Mouse (Mus musculus) mesoderm, embryonic 11.5 days (tissue): ENCODE data around the gene 4922502D21Rik.

Experiments
- DNase-seq: peaks from one replicate; pipeline ENCODE4 v3.0.0-alpha.2; 2012; ENCODE audit warnings: low read depth, low spot score

4922502D21Rik gene

GRCm38 (mm10) chr6:129312499-129312898, 19.1 kb downstream of the 4922502D21Rik start:
- DNase-seq, result no peak

DNA sequence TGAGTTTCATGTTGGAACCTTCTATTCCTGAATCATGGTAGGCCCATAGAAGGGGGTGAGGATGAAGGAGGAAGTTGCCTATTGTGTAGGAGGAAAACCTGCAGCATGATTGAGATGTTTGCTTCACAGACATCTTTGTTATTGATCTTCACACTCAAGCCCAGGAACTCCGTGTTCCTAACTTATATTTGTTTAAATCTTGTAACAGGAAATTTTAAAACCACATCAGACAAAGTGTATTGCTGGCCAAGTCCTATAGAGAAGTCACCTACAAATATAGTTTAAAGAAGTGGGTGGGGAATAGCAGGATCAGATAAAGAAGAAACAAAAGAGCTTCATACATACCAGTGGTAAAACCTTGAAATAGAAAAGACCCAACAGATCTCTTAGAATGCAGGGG, 27.4 kb downstream of the 4922502D21Rik start:
- DNase-seq, result no peak

- DNase-seq, result no peak
Measured at GRCm38 (mm10) chr6:129288708-129289107, 42.9 kb downstream of the 4922502D21Rik start.

GRCm38 (mm10) chr6:129284384-129285104, 47.1 kb downstream of the 4922502D21Rik start:
- DNase-seq, result no peak

DNA sequence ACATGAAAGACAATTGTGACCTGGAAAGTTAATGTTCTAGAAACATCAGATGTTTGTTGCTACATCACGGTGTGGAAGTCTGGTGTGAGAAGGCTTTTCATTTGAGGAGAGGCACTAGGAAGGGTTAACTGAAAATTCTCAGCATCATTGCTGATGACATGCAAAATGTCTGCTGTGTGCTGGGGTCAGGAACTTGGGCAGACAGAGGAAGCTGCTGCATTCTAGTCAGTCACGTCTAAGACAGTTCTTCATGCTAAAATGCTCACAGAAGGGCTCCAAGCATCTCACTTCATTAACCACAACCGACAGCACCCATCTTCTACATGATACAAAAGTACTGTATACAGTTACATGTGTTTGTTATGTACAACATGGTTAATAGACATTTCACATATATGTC, 48.3 kb downstream of the 4922502D21Rik start:
- DNase-seq, result no peak

GRCm38 (mm10) chr6:129276483-129276882, 55.1 kb downstream of the 4922502D21Rik start:
- DNase-seq, result no peak

GRCm38 (mm10) chr6:129275624-129276203, 55.9 kb downstream of the 4922502D21Rik start:
- no peak for DNase-seq

GRCm38 (mm10) chr6:129275220-129275619, 56.4 kb downstream of the 4922502D21Rik start, which contains the start of gene Cd69:
Gene Cd69 (minus strand): TSS chr6:129275436.
- DNase-seq, result no peak

- no peak for DNase-seq
Measured at GRCm38 (mm10) chr6:129274476-129274875, 57.1 kb downstream of the 4922502D21Rik start.

DNA sequence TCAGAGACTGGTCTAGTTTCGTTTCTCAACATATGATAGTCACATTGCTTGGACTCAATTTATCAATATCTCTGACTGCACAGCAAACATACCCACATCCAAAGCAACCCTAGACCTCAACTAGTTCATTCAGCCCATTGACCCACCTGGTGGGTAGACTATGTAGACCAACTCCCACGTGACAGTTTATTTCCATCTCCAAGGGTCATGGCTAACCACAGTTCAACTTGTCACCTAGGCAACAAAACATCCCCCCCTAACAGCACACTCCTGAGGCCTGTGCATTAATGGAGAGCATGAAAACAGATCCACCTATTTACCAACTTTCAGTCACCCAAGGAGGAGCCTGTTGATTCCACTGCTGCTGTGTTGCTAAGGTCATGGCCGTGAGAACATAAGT, 57.9 kb downstream of the 4922502D21Rik start:
- no peak for DNase-seq
